Mouse (Mus musculus): ENCODE measurements around the gene Khnyn.
A peak's percentile ranks its signal among the peaks of the same experiment; 100 is the strongest.

GRCm38 (mm10) chr14:55842794-55843193, 42.0 kb upstream of the Khnyn start:
- TF ChIP-seq CTCF (IDR thresholded peaks at IDR 0.05) (peak; percentile 53), EP300 (IDR thresholded peaks at IDR 0.05) (no peak)

Measured in lung, postnatal 0 days (tissue).